Mouse (Mus musculus): ENCODE measurements at regions not wholly inside any gene's neighbourhood (a gene's known extent, or its start where the extent isn't known, plus 50 kb on each side); places are given as distances from the start of the nearest gene placed in this dataset.

DNA sequence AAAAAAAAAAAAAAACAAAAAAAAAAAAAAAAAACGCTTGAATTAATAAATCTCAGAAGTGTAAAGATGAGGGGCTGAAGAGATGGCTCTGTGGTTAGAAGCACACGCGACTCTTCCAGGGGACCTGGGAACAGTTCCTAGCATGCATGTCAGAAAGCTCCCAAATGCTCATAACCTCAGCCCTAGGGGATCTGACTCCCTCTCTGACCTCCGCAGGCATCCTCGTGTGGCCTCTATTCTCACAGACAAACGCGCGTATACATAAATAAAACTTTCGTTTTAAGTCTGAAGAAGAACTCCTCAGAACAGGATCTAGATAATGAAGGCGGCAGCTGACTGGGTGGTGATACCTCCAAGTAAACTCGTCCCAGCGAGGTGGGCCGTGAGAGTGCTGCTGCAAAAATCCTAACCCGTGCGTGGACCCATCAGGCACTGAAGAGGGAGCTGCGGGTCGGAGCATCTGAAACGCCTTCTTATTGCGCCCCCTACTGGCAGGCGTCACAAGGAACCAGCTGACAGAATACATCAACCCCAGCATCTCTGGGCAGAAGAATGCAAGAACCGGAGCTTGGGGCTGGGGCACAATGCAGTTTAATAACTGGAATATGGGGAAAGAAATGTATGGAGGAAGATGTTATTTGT lies 266.2 kb downstream of the Pdcd6ip start:
- TF ChIP-seq POLR2A (IDR thresholded peaks at IDR 0.05; ENCODE audit: insufficient read depth, low read length) (no peak), CTCF (IDR thresholded peaks at IDR 0.05; ENCODE audit: low read depth, low read length) (peak; percentile 94)
- Histone ChIP-seq H3K4me3 (ENCODE audit: low read depth, low read length) (peak overlapping the region; percentile 9; the same call in 1 of the 2 replicates), H3K27ac (ENCODE audit: insufficient read depth, low read length) (no peak overlapping the region), H3K9me3 (replicated peaks; ENCODE audit: control insufficient read depth, insufficient read depth, low read length, poor library complexity, severe bottlenecking) (no peaks in the 10 kb centered on the region), H3K27me3 (ENCODE audit: control insufficient read depth, insufficient read depth, low read length, poor library complexity, severe bottlenecking) (no peaks in the 10 kb centered on the region), H3K9ac (ENCODE audit: low read depth, poor library complexity, severe bottlenecking) (no peak overlapping the region; the same call in 1 of the 2 replicates), H3K4me1 (ENCODE audit: control insufficient read depth, insufficient read depth, low read length) (no peaks in the 10 kb centered on the region), H3K36me3 (ENCODE audit: control insufficient read depth, insufficient read depth, low read length, poor library complexity, severe bottlenecking) (no peaks in the 10 kb centered on the region)

DNA sequence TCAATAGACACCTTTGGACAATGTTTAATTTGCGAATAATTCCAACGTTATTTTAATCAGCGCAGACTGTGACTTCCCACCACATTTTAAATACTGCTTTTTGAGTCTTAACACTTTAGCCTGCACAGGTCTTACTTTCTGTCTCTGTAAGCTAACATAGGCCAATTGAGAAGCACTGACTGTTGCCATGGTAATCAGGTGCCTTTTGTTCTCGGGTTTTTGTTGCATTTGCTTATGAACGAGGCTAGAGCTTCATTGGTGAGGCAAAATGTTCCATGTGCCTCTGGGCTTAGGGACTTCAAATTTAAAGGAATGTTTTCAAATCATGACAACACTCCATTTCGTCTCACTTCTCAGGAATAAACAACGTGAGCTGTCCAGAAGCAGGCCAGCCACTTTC lies 269.7 kb downstream of the Pdcd6ip start:
- H3K9me3 ChIP-seq (replicated peaks; ENCODE audit: control insufficient read depth, insufficient read depth, low read length, poor library complexity, severe bottlenecking) = no peaks in the 10 kb centered on the region

DNA sequence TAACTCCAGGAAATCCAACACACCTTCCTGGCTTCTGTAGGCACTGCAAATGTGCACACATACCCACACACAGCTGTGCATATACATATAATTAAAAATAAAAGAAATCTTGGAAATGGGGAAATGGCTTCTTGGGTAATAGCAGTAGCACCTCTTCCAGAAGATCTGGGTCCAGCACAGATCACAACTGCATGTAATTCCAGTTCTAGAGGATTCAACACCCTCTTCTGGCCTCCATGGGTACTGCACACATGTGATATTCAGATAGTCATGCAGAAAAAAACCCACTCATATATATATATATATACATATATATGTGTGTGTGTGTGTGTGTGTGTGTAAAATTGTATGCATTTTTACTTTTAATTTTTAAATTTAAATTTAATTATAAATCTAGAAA lies 272.1 kb downstream of the Pdcd6ip start:
- H3K9ac ChIP-seq (ENCODE audit: low read depth, poor library complexity, severe bottlenecking) = no peak overlapping the region
- no peaks in the 10 kb centered on the region for H3K4me1 ChIP-seq (ENCODE audit: control insufficient read depth, insufficient read depth, low read length)
- TF ChIP-seq EP300 (IDR thresholded peaks at IDR 0.05; ENCODE audit: insufficient read depth, low read depth, low read length) (no peak), CTCF (IDR thresholded peaks at IDR 0.05; ENCODE audit: low read depth, low read length) (no peak), POLR2A (IDR thresholded peaks at IDR 0.05; ENCODE audit: insufficient read depth, low read length) (no peak)
- no peaks in the 10 kb centered on the region for H3K9me3 ChIP-seq (replicated peaks; ENCODE audit: control insufficient read depth, insufficient read depth, low read length, poor library complexity, severe bottlenecking)
- H3K4me3 ChIP-seq (ENCODE audit: low read depth, low read length) = no peak overlapping the region
- no peaks in the 10 kb centered on the region for H3K36me3 ChIP-seq (ENCODE audit: control insufficient read depth, insufficient read depth, low read length, poor library complexity, severe bottlenecking)
- H3K27me3 ChIP-seq (ENCODE audit: control insufficient read depth, insufficient read depth, low read length, poor library complexity, severe bottlenecking) = no peaks in the 10 kb centered on the region
- no peak overlapping the region for H3K27ac ChIP-seq (ENCODE audit: insufficient read depth, low read length)

More for the DNA sequence above, 269.7 kb downstream of the Pdcd6ip start:
- Histone ChIP-seq H3K27ac (ENCODE audit: insufficient read depth, low read length) (no peak overlapping the region), H3K4me3 (ENCODE audit: low read depth, low read length) (no peak overlapping the region), H3K36me3 (ENCODE audit: control insufficient read depth, insufficient read depth, low read length, poor library complexity, severe bottlenecking) (no peaks in the 10 kb centered on the region), H3K9ac (ENCODE audit: low read depth, poor library complexity, severe bottlenecking) (no peak overlapping the region), H3K27me3 (ENCODE audit: control insufficient read depth, insufficient read depth, low read length, poor library complexity, severe bottlenecking) (no peaks in the 10 kb centered on the region), H3K4me1 (ENCODE audit: control insufficient read depth, insufficient read depth, low read length) (no peaks in the 10 kb centered on the region)
- TF ChIP-seq EP300 (IDR thresholded peaks at IDR 0.05; ENCODE audit: insufficient read depth, low read depth, low read length) (no peak), POLR2A (IDR thresholded peaks at IDR 0.05; ENCODE audit: insufficient read depth, low read length) (no peak), CTCF (IDR thresholded peaks at IDR 0.05; ENCODE audit: low read depth, low read length) (no peak)

DNA sequence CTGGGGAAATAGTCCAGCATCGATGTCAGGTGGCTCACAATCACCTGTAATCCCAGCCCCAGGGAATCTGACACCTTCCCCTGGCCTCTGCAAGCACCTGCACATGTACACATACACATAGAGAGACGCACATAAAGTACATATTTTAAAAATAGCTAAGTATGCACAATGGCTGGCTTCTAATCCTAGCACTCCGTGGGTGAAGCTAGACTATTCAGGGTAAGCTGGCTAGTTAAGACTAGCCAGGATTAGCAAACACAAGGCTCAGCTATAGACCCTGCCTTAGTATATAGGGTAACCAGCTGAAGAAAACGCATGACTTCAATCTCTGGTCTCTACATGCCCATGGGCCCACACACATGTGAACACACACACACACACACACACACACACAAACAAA lies 274.6 kb downstream of the Pdcd6ip start:
- no peak overlapping the region for H3K9ac ChIP-seq (ENCODE audit: low read depth, poor library complexity, severe bottlenecking)
- no peaks in the 10 kb centered on the region for H3K4me1 ChIP-seq (ENCODE audit: control insufficient read depth, insufficient read depth, low read length)
- no peak overlapping the region for H3K4me3 ChIP-seq (ENCODE audit: low read depth, low read length)
- H3K9me3 ChIP-seq (replicated peaks; ENCODE audit: control insufficient read depth, insufficient read depth, low read length, poor library complexity, severe bottlenecking) = no peaks in the 10 kb centered on the region
- no peak for TF ChIP-seq CTCF (IDR thresholded peaks at IDR 0.05; ENCODE audit: low read depth, low read length)
- TF ChIP-seq EP300 (IDR thresholded peaks at IDR 0.05; ENCODE audit: insufficient read depth, low read depth, low read length) = no peak
- TF ChIP-seq POLR2A (IDR thresholded peaks at IDR 0.05; ENCODE audit: insufficient read depth, low read length) = no peak
- H3K27me3 ChIP-seq (ENCODE audit: control insufficient read depth, insufficient read depth, low read length, poor library complexity, severe bottlenecking) = no peaks in the 10 kb centered on the region
- H3K36me3 ChIP-seq (ENCODE audit: control insufficient read depth, insufficient read depth, low read length, poor library complexity, severe bottlenecking) = no peaks in the 10 kb centered on the region
- no peak overlapping the region for H3K27ac ChIP-seq (ENCODE audit: insufficient read depth, low read length)

DNA sequence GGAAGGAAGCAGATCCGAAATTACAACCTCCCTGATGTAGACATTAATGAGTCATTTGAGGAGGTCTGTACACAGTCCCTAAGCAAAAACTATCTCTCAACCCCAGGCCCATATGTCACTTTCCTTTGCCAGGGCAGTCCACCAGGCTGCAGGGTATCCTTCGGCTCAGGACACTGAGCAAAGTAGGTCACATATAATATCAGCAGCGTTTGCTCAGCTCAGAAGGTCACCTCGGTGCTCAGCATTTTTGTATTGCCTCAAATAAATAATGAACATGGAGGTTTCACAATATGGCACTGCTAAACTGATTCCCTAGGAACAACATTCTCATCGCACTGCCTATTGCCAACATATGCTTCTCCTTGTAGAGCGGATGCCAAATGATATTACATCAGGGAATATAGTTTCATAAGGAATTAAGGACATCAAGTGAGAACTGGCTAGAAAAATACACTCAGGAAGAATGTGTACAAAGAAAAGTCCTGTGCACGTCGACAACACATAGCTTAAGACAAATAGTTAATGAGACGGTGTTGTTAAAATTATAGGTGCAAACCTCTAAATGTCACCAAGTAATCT lies 275.4 kb downstream of the Pdcd6ip start:
- Histone ChIP-seq H3K27me3 (ENCODE audit: control insufficient read depth, insufficient read depth, low read length, poor library complexity, severe bottlenecking) (no peaks in the 10 kb centered on the region), H3K9ac (ENCODE audit: low read depth, poor library complexity, severe bottlenecking) (no peak overlapping the region), H3K4me3 (ENCODE audit: low read depth, low read length) (no peak overlapping the region), H3K36me3 (ENCODE audit: control insufficient read depth, insufficient read depth, low read length, poor library complexity, severe bottlenecking) (no peaks in the 10 kb centered on the region), H3K27ac (ENCODE audit: insufficient read depth, low read length) (no peak overlapping the region), H3K9me3 (replicated peaks; ENCODE audit: control insufficient read depth, insufficient read depth, low read length, poor library complexity, severe bottlenecking) (no peaks in the 10 kb centered on the region), H3K4me1 (ENCODE audit: control insufficient read depth, insufficient read depth, low read length) (no peaks in the 10 kb centered on the region)
- no peak for TF ChIP-seq EP300 (IDR thresholded peaks at IDR 0.05; ENCODE audit: insufficient read depth, low read depth, low read length)
- TF ChIP-seq CTCF (IDR thresholded peaks at IDR 0.05; ENCODE audit: low read depth, low read length) = no peak

DNA sequence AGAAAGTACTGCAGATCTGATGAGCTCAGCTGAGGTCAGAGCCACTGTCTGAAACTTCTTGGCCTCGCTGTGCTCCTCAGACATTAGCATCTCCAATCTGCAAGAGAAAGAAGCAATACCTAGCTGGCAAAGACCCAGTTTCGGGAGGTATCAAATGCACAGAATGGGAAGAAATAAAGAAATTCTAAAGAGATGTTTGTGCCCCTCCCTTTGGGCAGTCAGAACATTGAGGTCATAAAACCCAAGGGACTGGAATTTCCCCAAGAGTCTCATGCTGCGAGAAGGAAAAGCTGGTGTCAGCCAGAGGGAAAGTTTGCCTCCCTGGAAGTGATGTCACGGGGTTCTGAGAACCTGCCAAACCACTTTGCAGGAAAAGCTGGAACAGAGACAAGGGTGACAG lies 277.6 kb downstream of the Pdcd6ip start:
- H3K27ac ChIP-seq (ENCODE audit: insufficient read depth, low read length) = no peak overlapping the region
- H3K4me1 ChIP-seq (ENCODE audit: control insufficient read depth, insufficient read depth, low read length) = no peaks in the 10 kb centered on the region
- H3K9me3 ChIP-seq (replicated peaks; ENCODE audit: control insufficient read depth, insufficient read depth, low read length, poor library complexity, severe bottlenecking) = no peaks in the 10 kb centered on the region
- no peaks in the 10 kb centered on the region for H3K27me3 ChIP-seq (ENCODE audit: control insufficient read depth, insufficient read depth, low read length, poor library complexity, severe bottlenecking)
- no peak overlapping the region for H3K4me3 ChIP-seq (ENCODE audit: low read depth, low read length)
- TF ChIP-seq CTCF (IDR thresholded peaks at IDR 0.05; ENCODE audit: low read depth, low read length) (no peak), EP300 (IDR thresholded peaks at IDR 0.05; ENCODE audit: insufficient read depth, low read depth, low read length) (no peak), POLR2A (IDR thresholded peaks at IDR 0.05; ENCODE audit: insufficient read depth, low read length) (no peak)
- H3K36me3 ChIP-seq (ENCODE audit: control insufficient read depth, insufficient read depth, low read length, poor library complexity, severe bottlenecking) = no peaks in the 10 kb centered on the region
- H3K9ac ChIP-seq (ENCODE audit: low read depth, poor library complexity, severe bottlenecking) = no peak overlapping the region

Measured in ES-Bruce4 (cell line).